Mouse (Mus musculus): ENCODE measurements around the gene Gnptab. TPM values are rescaled to one million over a fixed set of nuclear protein-coding genes. Genes with fewer than 3 reads are reported as not detected.
"Not testable (repeated sequence)": the region's sequence is repeated elsewhere in the genome, so short reads cannot be mapped to it uniquely, and the experiment has no call there.

Gene Gnptab
- polyA plus RNA-seq, 1 experiment, result 4.6 TPM

GRCm38 (mm10) chr10:88460122-88460820, 81.3 kb downstream of the Gnptab start:
- H3K4me2 ChIP-seq (ENCODE audit: low read depth), result no peak overlapping the region
- no peaks in the 10 kb centered on the region for H3K79me2 ChIP-seq (ENCODE audit: control insufficient read depth, insufficient read depth)
- no peak overlapping the region for H3K4me3 ChIP-seq
- no peak overlapping the region for H3ac ChIP-seq (ENCODE audit: control insufficient read depth, insufficient read length)
- no peaks in the 10 kb centered on the region for H3K27me3 ChIP-seq (ENCODE audit: control insufficient read depth, insufficient read depth, insufficient read length)
- no peaks in the 10 kb centered on the region for H3K36me3 ChIP-seq (ENCODE audit: control insufficient read depth, insufficient read depth)
- TF ChIP-seq POLR2A (IDR thresholded peaks at IDR 0.05; ENCODE audit: insufficient read length, low read depth) (no peak), E2F4 (IDR thresholded peaks at IDR 0.05; ENCODE audit: insufficient read depth) (no peak), TCF12 (IDR thresholded peaks at IDR 0.05; ENCODE audit: insufficient read depth, poor library complexity, severe bottlenecking) (no peak), SRF (IDR thresholded peaks at IDR 0.05; ENCODE audit: control insufficient read depth, insufficient read length, low read depth) (no peak), MYOD1 (IDR thresholded peaks at IDR 0.05; ENCODE audit: control insufficient read depth in 1 of 3, insufficient read length in 2 of 3, low read depth in 2 of 3) (no peak), REST (IDR thresholded peaks at IDR 0.05; ENCODE audit: insufficient read depth, insufficient read length) (no peak), TCF3 (IDR thresholded peaks at IDR 0.05; ENCODE audit: insufficient read length, low read depth) (no peak), CEBPB (IDR thresholded peaks at IDR 0.05; ENCODE audit: insufficient read depth, poor library complexity, severe bottlenecking) (no peak), POLR2AphosphoS2 (IDR thresholded peaks at IDR 0.05; ENCODE audit: insufficient read length, low read depth) (no peak), MAX (IDR thresholded peaks at IDR 0.05; ENCODE audit: low read depth) (no peak)

DNA sequence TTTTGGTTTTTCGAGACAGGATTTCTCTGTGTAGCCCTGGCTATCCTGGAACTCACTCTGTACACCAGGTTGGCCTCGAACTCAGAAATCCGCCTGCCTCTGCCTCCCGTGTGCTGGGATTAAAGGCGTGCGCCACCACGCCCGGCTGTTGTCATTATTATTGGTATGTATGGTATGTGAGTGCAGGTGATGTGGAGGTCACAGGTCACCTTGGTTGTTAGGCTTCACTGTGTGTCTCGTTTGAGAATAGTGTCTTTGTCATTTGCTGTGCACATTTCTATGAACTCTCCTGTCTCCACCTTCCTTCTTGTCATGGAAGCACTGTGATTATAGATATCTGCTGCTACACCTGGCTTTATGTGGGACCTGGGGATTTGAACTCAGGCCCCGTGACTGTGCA, 103.9 kb downstream of the Gnptab start:
- H3K36me3 ChIP-seq (ENCODE audit: control insufficient read depth, insufficient read depth); H3K79me2 ChIP-seq (ENCODE audit: control insufficient read depth, insufficient read depth); H3K27me3 ChIP-seq (ENCODE audit: control insufficient read depth, insufficient read depth, insufficient read length); H3ac ChIP-seq (ENCODE audit: control insufficient read depth, insufficient read length); H3K4me2 ChIP-seq (ENCODE audit: low read depth); H3K4me3 ChIP-seq: not testable (repeated sequence)

DNA sequence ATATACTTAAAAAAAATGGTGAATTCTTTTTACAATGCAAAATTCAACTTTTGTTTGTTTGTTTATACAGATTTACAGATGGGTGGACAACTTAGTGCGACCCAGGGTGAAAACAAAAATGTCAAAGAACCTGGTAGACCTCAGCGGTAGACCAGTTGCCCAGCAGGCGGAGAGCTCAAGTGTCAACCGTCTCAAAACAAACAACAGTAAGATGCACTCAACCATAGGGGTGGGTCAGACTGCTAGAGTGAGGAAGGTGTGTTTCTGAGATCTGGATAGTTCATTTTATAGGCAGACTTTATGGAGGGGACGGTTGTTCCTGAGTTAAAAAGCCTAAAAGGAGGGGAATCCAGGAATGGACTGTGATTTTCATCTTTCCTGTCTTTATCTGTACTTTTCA, 109.7 kb downstream of the Gnptab start:
- no peak overlapping the region for H3K4me2 ChIP-seq (ENCODE audit: low read depth)
- H3K36me3 ChIP-seq (ENCODE audit: control insufficient read depth, insufficient read depth), result peaks cover 7% of the 10 kb centered on the region
- no peak for TF ChIP-seq REST (IDR thresholded peaks at IDR 0.05; ENCODE audit: insufficient read depth, insufficient read length)
- no peak for TF ChIP-seq SRF (IDR thresholded peaks at IDR 0.05; ENCODE audit: control insufficient read depth, insufficient read length, low read depth)
- no peak for TF ChIP-seq USF1 (IDR thresholded peaks at IDR 0.05; ENCODE audit: low read depth)
- TF ChIP-seq POLR2A (IDR thresholded peaks at IDR 0.05; ENCODE audit: insufficient read length, low read depth), result no peak
- TF ChIP-seq MAX (IDR thresholded peaks at IDR 0.05; ENCODE audit: low read depth), result no peak
- no peak for TF ChIP-seq POLR2AphosphoS2 (IDR thresholded peaks at IDR 0.05; ENCODE audit: insufficient read length, low read depth)
- no peak for TF ChIP-seq TCF3 (IDR thresholded peaks at IDR 0.05; ENCODE audit: insufficient read length, low read depth)
- no peak for TF ChIP-seq CEBPB (IDR thresholded peaks at IDR 0.05; ENCODE audit: insufficient read depth, poor library complexity, severe bottlenecking)
- TF ChIP-seq E2F4 (IDR thresholded peaks at IDR 0.05; ENCODE audit: insufficient read depth), result no peak
- no peak for TF ChIP-seq MYOD1 (IDR thresholded peaks at IDR 0.05; ENCODE audit: control insufficient read depth in 1 of 3, insufficient read length in 2 of 3, low read depth in 2 of 3)
- H3ac ChIP-seq (ENCODE audit: control insufficient read depth, insufficient read length), result no peak overlapping the region
- H3K27me3 ChIP-seq (ENCODE audit: control insufficient read depth, insufficient read depth, insufficient read length), result no peaks in the 10 kb centered on the region
- H3K4me3 ChIP-seq, result no peak overlapping the region
- H3K79me2 ChIP-seq (ENCODE audit: control insufficient read depth, insufficient read depth), result no peaks in the 10 kb centered on the region

DNA sequence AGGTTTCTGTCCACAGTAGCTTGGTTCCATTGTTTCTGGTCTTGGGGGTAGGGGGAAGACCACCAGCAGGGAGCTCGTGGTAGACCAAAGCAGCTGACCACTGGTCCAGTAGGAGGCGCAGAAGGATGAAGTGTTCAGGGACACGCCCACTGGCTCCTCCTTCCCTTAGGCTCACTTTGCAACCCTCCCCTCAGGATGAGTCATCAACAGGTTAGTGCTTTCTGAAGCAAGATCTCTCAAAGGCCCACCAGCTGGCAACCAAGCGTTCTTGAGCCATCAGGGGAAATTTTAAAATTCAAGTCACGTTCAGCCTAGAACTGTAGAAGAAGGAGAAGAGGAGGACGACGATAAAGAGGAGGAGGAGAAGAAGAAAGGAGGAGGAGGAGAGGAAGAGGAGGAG, 112.7 kb downstream of the Gnptab start:
- TF ChIP-seq POLR2A (IDR thresholded peaks at IDR 0.05; ENCODE audit: insufficient read length, low read depth) (no peak), MYOD1 (IDR thresholded peaks at IDR 0.05; ENCODE audit: control insufficient read depth in 1 of 3, insufficient read length in 2 of 3, low read depth in 2 of 3) (no peak), MYOG (IDR thresholded peaks at IDR 0.05; ENCODE audit: control insufficient read depth in 1 of 3, insufficient read depth in 1 of 3, insufficient read length in 2 of 3, low read depth in 2 of 3) (no peak), REST (IDR thresholded peaks at IDR 0.05; ENCODE audit: insufficient read depth, insufficient read length) (no peak), TCF12 (IDR thresholded peaks at IDR 0.05; ENCODE audit: insufficient read depth, poor library complexity, severe bottlenecking) (no peak), TCF3 (IDR thresholded peaks at IDR 0.05; ENCODE audit: insufficient read length, low read depth) (no peak), POLR2AphosphoS2 (IDR thresholded peaks at IDR 0.05; ENCODE audit: insufficient read length, low read depth) (no peak), SRF (IDR thresholded peaks at IDR 0.05; ENCODE audit: control insufficient read depth, insufficient read length, low read depth) (no peak), CEBPB (IDR thresholded peaks at IDR 0.05; ENCODE audit: insufficient read depth, poor library complexity, severe bottlenecking) (no peak), MAX (IDR thresholded peaks at IDR 0.05; ENCODE audit: low read depth) (no peak), USF1 (IDR thresholded peaks at IDR 0.05; ENCODE audit: low read depth) (no peak), E2F4 (IDR thresholded peaks at IDR 0.05; ENCODE audit: insufficient read depth) (no peak)
- Histone ChIP-seq H3K79me2 (ENCODE audit: control insufficient read depth, insufficient read depth) (no peaks in the 10 kb centered on the region), H3K4me2 (ENCODE audit: low read depth) (no peak overlapping the region), H3K27me3 (ENCODE audit: control insufficient read depth, insufficient read depth, insufficient read length) (no peaks in the 10 kb centered on the region), H3K36me3 (ENCODE audit: control insufficient read depth, insufficient read depth) (peaks cover 7% of the 10 kb centered on the region), H3ac (ENCODE audit: control insufficient read depth, insufficient read length) (no peak overlapping the region), H3K4me3 (no peak overlapping the region)

- Histone ChIP-seq H3K27me3 (ENCODE audit: control insufficient read depth, insufficient read depth, insufficient read length) (no peaks in the 10 kb centered on the region), H3K36me3 (ENCODE audit: control insufficient read depth, insufficient read depth) (peaks cover under 1% of the 10 kb centered on the region)
- TF ChIP-seq POLR2AphosphoS2 (IDR thresholded peaks at IDR 0.05; ENCODE audit: insufficient read length, low read depth), result no peak
- no peak for TF ChIP-seq USF1 (IDR thresholded peaks at IDR 0.05; ENCODE audit: low read depth)
- TF ChIP-seq MYOG (IDR thresholded peaks at IDR 0.05; ENCODE audit: control insufficient read depth in 1 of 3, insufficient read depth in 1 of 3, insufficient read length in 2 of 3, low read depth in 2 of 3), result no peak
- TF ChIP-seq MAX (IDR thresholded peaks at IDR 0.05; ENCODE audit: low read depth), result no peak
- no peak for TF ChIP-seq POLR2A (IDR thresholded peaks at IDR 0.05; ENCODE audit: insufficient read length, low read depth)
- no peak for TF ChIP-seq E2F4 (IDR thresholded peaks at IDR 0.05; ENCODE audit: insufficient read depth)
- no peak for TF ChIP-seq REST (IDR thresholded peaks at IDR 0.05; ENCODE audit: insufficient read depth, insufficient read length)
- TF ChIP-seq CEBPB (IDR thresholded peaks at IDR 0.05; ENCODE audit: insufficient read depth, poor library complexity, severe bottlenecking), result no peak
- TF ChIP-seq SRF (IDR thresholded peaks at IDR 0.05; ENCODE audit: control insufficient read depth, insufficient read length, low read depth), result no peak
- no peak for TF ChIP-seq TCF12 (IDR thresholded peaks at IDR 0.05; ENCODE audit: insufficient read depth, poor library complexity, severe bottlenecking)
- no peak for TF ChIP-seq MYOD1 (IDR thresholded peaks at IDR 0.05; ENCODE audit: control insufficient read depth in 1 of 3, insufficient read length in 2 of 3, low read depth in 2 of 3)
- TF ChIP-seq TCF3 (IDR thresholded peaks at IDR 0.05; ENCODE audit: insufficient read length, low read depth), result no peak
Measured at GRCm38 (mm10) chr10:88492658-88493057, 113.7 kb downstream of the Gnptab start.

More at GRCm38 (mm10) chr10:88492658-88493057, 113.7 kb downstream of the Gnptab start:
- no peak overlapping the region for H3K4me3 ChIP-seq
- no peak overlapping the region for H3ac ChIP-seq (ENCODE audit: control insufficient read depth, insufficient read length)
- no peaks in the 10 kb centered on the region for H3K79me2 ChIP-seq (ENCODE audit: control insufficient read depth, insufficient read depth)
- no peak overlapping the region for H3K4me2 ChIP-seq (ENCODE audit: low read depth)

Measured in myocyte (in vitro differentiated cells).